Mouse (Mus musculus) forebrain, embryonic 14.5 days (tissue): ENCODE measurements around the gene Tekt3. TPM values are rescaled to one million over a fixed set of nuclear protein-coding genes. Genes with fewer than 3 reads are reported as not detected.

ENCODE experiments used
- ATAC-seq: fragments of 200-750 bp; cut with Nextera tagmentation; 2 replicates; pipeline ENCODE4 v1.8.0; 2017; ENCODE audit warnings: mild to moderate bottlenecking, moderate library complexity
- DNase-seq: peaks from one replicate; pipeline ENCODE4 v3.0.0-alpha.2; 2015; ENCODE audit warnings: low spot score
- H3K27ac ChIP-seq: fragments of 300-500 bp; sonication (generic); 2 replicates; pipeline ENCODE4 v1.5.1; 2014; ENCODE audit warnings: low read depth, mild to moderate bottlenecking, control low read depth, low read length, moderate library complexity
- H3K27me3 ChIP-seq: fragments of 300-500 bp; sonication (generic); replicated peaks from 2 replicates; pipeline ENCODE4 v1.6.1; 2014; ENCODE audit warnings: low read length, control low read depth, mixed read lengths; ENCODE audit not compliant: control insufficient read depth, insufficient read depth
- H3K36me3 ChIP-seq: fragments of 300-500 bp; sonication (generic); 2 replicates; pipeline ENCODE4 v1.6.1; 2014; ENCODE audit warnings: low read length, control low read depth; ENCODE audit not compliant: control insufficient read depth, insufficient read depth
- H3K4me1 ChIP-seq: fragments of 300-500 bp; sonication (generic); 2 replicates; pipeline ENCODE4 v1.6.1; 2014; ENCODE audit warnings: antibody characterized with exemption, low read length, control low read depth; ENCODE audit not compliant: control insufficient read depth, insufficient read depth
- H3K4me2 ChIP-seq: fragments of 300-500 bp; sonication (generic); 2 replicates; pipeline ENCODE4 v1.6.1; 2014; ENCODE audit warnings: mild to moderate bottlenecking, control low read depth, low read length
- H3K4me3 ChIP-seq: fragments of 300-500 bp; sonication (generic); 2 replicates; pipeline ENCODE4 v1.5.1; 2014; ENCODE audit warnings: low read depth, low read length, control low read depth
- H3K9ac ChIP-seq: fragments of 300-500 bp; sonication (generic); 2 replicates; pipeline ENCODE4 v1.6.1; 2014; ENCODE audit warnings: mild to moderate bottlenecking, low read length, control low read depth, moderate library complexity
- H3K9me3 ChIP-seq: fragments of 300-500 bp; sonication (generic); replicated peaks from 2 replicates; pipeline ENCODE4 v1.6.1; 2016; ENCODE audit warnings: low read length, control low read depth, mixed read lengths; ENCODE audit not compliant: control insufficient read depth
- WGBS: fragments of 180-500 bp; shearing (Covaris S2); extraction: QIAGEN DNeasy Blood & Tissue Kit; methylation state at CpG from one replicate; pipeline ENCODE4 v1.1.7; 2014; 5-methylcytosine and 5-hydroxymethylcytosine counted together
- polyA plus RNA-seq: library from polyadenylated mRNA; unstranded; fragments of >200 nt; fragmentation: Nextera tagmentation; extraction: Ambion mirVana; gene quantifications from 2 replicates; pipeline ENCODE4 v1.2.1, GENCODE M21; 2014

Tekt3 gene
- polyA plus RNA-seq, 1 experiment from 2014 or later, result not detected

- ATAC-seq (no peak), DNase-seq (no peak)
- H3K27ac ChIP-seq, result no peak overlapping the region
- no peak overlapping the region for H3K4me2 ChIP-seq
- H3K27me3 ChIP-seq, result no peaks in the 10 kb centered on the region
- H3K9ac ChIP-seq, result no peak overlapping the region
- WGBS, result 90% methylated on average over 5 of the region's 5 CpGs
- H3K4me3 ChIP-seq, result no peak overlapping the region
- no peaks in the 10 kb centered on the region for H3K4me1 ChIP-seq
- H3K36me3 ChIP-seq, result no peaks in the 10 kb centered on the region
- H3K9me3 ChIP-seq, result no peaks in the 10 kb centered on the region
Observed at GRCm38 (mm10) chr11:63142311-63142710, 80.9 kb downstream of the Tekt3 start.

- DNase-seq, result no peak
- Histone ChIP-seq H3K4me1 (no peaks in the 10 kb centered on the region), H3K9ac (no peak overlapping the region), H3K27me3 (no peaks in the 10 kb centered on the region), H3K4me2 (no peak overlapping the region), H3K9me3 (no peaks in the 10 kb centered on the region), H3K36me3 (no peaks in the 10 kb centered on the region), H3K4me3 (no peak overlapping the region), H3K27ac (no peak overlapping the region)
- no peak for ATAC-seq
- 84% methylated on average over 4 of the region's 4 CpGs for WGBS
Observed at GRCm38 (mm10) chr11:63142816-63143215, 81.4 kb downstream of the Tekt3 start.

GRCm38 (mm10) chr11:63143486-63143885 lies 82.0 kb downstream of the Tekt3 start:
- H3K36me3 ChIP-seq, result no peaks in the 10 kb centered on the region
- no peak overlapping the region for H3K27ac ChIP-seq
- no peaks in the 10 kb centered on the region for H3K9me3 ChIP-seq
- no peak overlapping the region for H3K9ac ChIP-seq
- no peaks in the 10 kb centered on the region for H3K4me1 ChIP-seq
- H3K4me2 ChIP-seq, result no peak overlapping the region
- H3K4me3 ChIP-seq, result no peak overlapping the region
- no peaks in the 10 kb centered on the region for H3K27me3 ChIP-seq
- 93% methylated on average over 8 of the region's 8 CpGs for WGBS
- DNase-seq, result no peak
- no peak for ATAC-seq

Other genes starting within 250 kb of the Tekt3 start
- 2.7 and 4.1 TPM in 2 replicates for gene Trim16, start 241.4 kb upstream of the Tekt3 start, polyA plus RNA-seq
- 0.20 and 0.21 TPM in 2 replicates for gene Fbxw10, start 214.6 kb upstream of the Tekt3 start, polyA plus RNA-seq
- 55.7 and 61.1 TPM in 2 replicates for gene Tvp23b, start 182.2 kb upstream of the Tekt3 start, polyA plus RNA-seq
- gene Cdrt4, start 110.5 kb upstream of the Tekt3 start, polyA plus RNA-seq, result not detected in 2 replicates
- gene Pmp22, start 67.3 kb downstream of the Tekt3 start, polyA plus RNA-seq, result 26.8 and 34.9 TPM in 2 replicates